In the genomic region with DNA sequence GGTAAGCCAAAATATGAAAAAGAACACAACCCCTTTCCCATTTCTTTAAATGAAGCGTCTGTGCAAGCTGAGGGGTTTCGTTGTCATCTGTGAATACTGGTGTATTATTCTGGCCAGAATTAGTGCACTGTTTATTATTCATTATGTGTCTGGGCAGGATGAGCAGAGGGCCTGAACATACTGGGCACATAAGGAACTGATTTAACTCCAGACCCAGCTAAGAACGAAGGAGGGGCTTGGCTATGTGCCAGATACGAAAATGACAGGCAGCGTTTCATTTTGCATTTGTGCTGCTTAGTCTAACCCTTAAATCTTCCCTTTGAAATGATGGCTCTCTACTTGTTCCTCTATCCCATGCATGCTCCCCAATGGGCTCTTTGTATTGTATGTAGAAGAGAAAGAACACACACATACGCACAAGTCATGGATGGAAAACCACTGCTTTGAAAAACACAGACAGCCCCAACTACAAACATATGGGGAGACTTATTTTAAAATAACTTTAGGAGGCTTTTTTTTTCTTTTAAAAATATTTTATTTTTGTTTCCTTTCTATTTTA, we compare ENCODE assay signal across 11 mouse cellular contexts.
DNase-seq lines count a peak whose midpoint lies in the region; ATAC-seq and TF ChIP-seq lines count a peak whose summit lies in the region.
"Had no signal": no experiment of that assay in that cellular context is flagged by ENCODE, and none has a peak within 500 bp of the region (broad histone marks: within the 10 kb centered on the region; RNA-seq: fewer than 3 reads in every experiment).

No protein-coding gene starts in this region.

- H3K4me3 ChIP-seq in forebrain, embryonic 11.5 days (ENCODE audit: low read depth, low read length): no peak overlapping the region
- no peak overlapping the region for H3K4me3 ChIP-seq in forebrain, embryonic 10.5 days
- H3K4me3 ChIP-seq in forebrain, postnatal 0 days (ENCODE audit: low read depth, low read length): no peak overlapping the region
- no peak overlapping the region for H3K4me3 ChIP-seq in midbrain, postnatal 0 days (ENCODE audit: low read depth, low read length)
- H3K4me3 ChIP-seq: layer of hippocampus, adult 2 months had no signal

- peak; percentile 42; the same call in 1 of the 2 replicates for ATAC-seq in forebrain, embryonic 11.5 days (replicated peaks; ENCODE audit: low FRiP score)
- ATAC-seq in forebrain, postnatal 0 days: peak; percentile 27; the same call in 1 of the 2 replicates
- ATAC-seq in midbrain, postnatal 0 days (ENCODE audit: low FRiP score): no peak

- no peak overlapping the region for H3K9ac ChIP-seq in forebrain, embryonic 11.5 days (ENCODE audit: low read length)
- no peak overlapping the region for H3K9ac ChIP-seq in forebrain, postnatal 0 days
- no peak overlapping the region for H3K9ac ChIP-seq in midbrain, postnatal 0 days (replicated peaks; ENCODE audit: low read length, poor library complexity, severe bottlenecking)

- H3K4me2 ChIP-seq in forebrain, embryonic 11.5 days (ENCODE audit: low read depth, low read length, severe bottlenecking): no peak overlapping the region
- H3K4me2 ChIP-seq in forebrain, postnatal 0 days (ENCODE audit: low read depth): no peak overlapping the region
- no peak overlapping the region for H3K4me2 ChIP-seq in midbrain, postnatal 0 days (ENCODE audit: low read depth, low read length, poor library complexity, severe bottlenecking)

- DNase-seq in forebrain, embryonic 11.5 days (ENCODE audit: low spot score): no peak
- DNase-seq in forebrain, embryonic 10.5 days (ENCODE audit: extremely low spot score, low spot score): no peak
- peak; percentile 52 for DNase-seq in retina, postnatal 1 day
- DNase-seq in retina, embryonic 14.5 days (ENCODE audit: low spot score): no peak
- peak; percentile 51 for DNase-seq in forebrain, postnatal 0 days
- peak; percentile 52 for DNase-seq in midbrain, postnatal 0 days (ENCODE audit: low spot score)
- no peak for DNase-seq in heart, adult 11 months
- no peak for DNase-seq in gastrocnemius, adult 18-20 months (ENCODE audit: low spot score)
- DNase-seq: cerebellum, adult 18-20 months had no signal

- no peak overlapping the region for H3K27ac ChIP-seq in forebrain, embryonic 11.5 days (ENCODE audit: low read depth, low read length)
- no peak overlapping the region for H3K27ac ChIP-seq in forebrain, embryonic 10.5 days
- H3K27ac ChIP-seq in forebrain, postnatal 0 days (ENCODE audit: low read depth, low read length): no peak overlapping the region
- no peak overlapping the region for H3K27ac ChIP-seq in midbrain, postnatal 0 days (ENCODE audit: low read depth, low read length)
- H3K27ac ChIP-seq: layer of hippocampus, adult 2 months; macrophage had no signal

- no peaks in the 10 kb centered on the region for H3K4me1 ChIP-seq in forebrain, embryonic 11.5 days (replicated peaks; ENCODE audit: control insufficient read depth, insufficient read depth, low read length)
- H3K4me1 ChIP-seq in forebrain, embryonic 10.5 days: no peaks in the 10 kb centered on the region
- H3K4me1 ChIP-seq in forebrain, postnatal 0 days (ENCODE audit: insufficient read depth): no peaks in the 10 kb centered on the region
- H3K4me1 ChIP-seq in midbrain, postnatal 0 days (ENCODE audit: insufficient read depth, low read length): no peaks in the 10 kb centered on the region

- H3K9me3 ChIP-seq in forebrain, embryonic 11.5 days (ENCODE audit: control insufficient read depth, low read length): no peaks in the 10 kb centered on the region
- H3K9me3 ChIP-seq in forebrain, embryonic 10.5 days: no peaks in the 10 kb centered on the region
- no peaks in the 10 kb centered on the region for H3K9me3 ChIP-seq in forebrain, postnatal 0 days (ENCODE audit: low read length)
- H3K9me3 ChIP-seq in midbrain, postnatal 0 days (ENCODE audit: low read length): no peaks in the 10 kb centered on the region

- H3K36me3 ChIP-seq in forebrain, embryonic 11.5 days (ENCODE audit: control insufficient read depth, insufficient read depth, low read length): no peaks in the 10 kb centered on the region
- no peaks in the 10 kb centered on the region for H3K36me3 ChIP-seq in forebrain, embryonic 10.5 days (replicated peaks)
- no peaks in the 10 kb centered on the region for H3K36me3 ChIP-seq in forebrain, postnatal 0 days (ENCODE audit: insufficient read depth)
- no peaks in the 10 kb centered on the region for H3K36me3 ChIP-seq in midbrain, postnatal 0 days (ENCODE audit: insufficient read depth, low read length)

- no peak for TF ChIP-seq CTCF in forebrain, postnatal 0 days (IDR thresholded peaks at IDR 0.05; ENCODE audit: low read depth)
- TF ChIP-seq CTCF in midbrain, postnatal 0 days (IDR thresholded peaks at IDR 0.05): no peak

- H3K27me3 ChIP-seq in forebrain, embryonic 11.5 days (ENCODE audit: control insufficient read depth, insufficient read depth, low read length): no peaks in the 10 kb centered on the region
- no peaks in the 10 kb centered on the region for H3K27me3 ChIP-seq in forebrain, embryonic 10.5 days (ENCODE audit: poor library complexity, severe bottlenecking)
- no peaks in the 10 kb centered on the region for H3K27me3 ChIP-seq in forebrain, postnatal 0 days (ENCODE audit: insufficient read depth, low read length)
- no peaks in the 10 kb centered on the region for H3K27me3 ChIP-seq in midbrain, postnatal 0 days (ENCODE audit: insufficient read depth, low read length)

- WGBS in forebrain, embryonic 11.5 days: 80% methylated on average over 6 of the region's 6 CpGs
- 73% methylated on average over 6 of the region's 6 CpGs for WGBS in forebrain, embryonic 10.5 days
- 33% methylated on average over 6 of the region's 6 CpGs for WGBS in forebrain, postnatal 0 days
- 39% methylated on average over 6 of the region's 6 CpGs for WGBS in midbrain, postnatal 0 days

Comparison
In these comparisons a context has a peak if more than half of its experiments do, and no peak if none do; other contexts are left out.
1. DNase-seq: peak in retina, postnatal 1 day (single experiment), forebrain, postnatal 0 days (single experiment) and midbrain, postnatal 0 days (single experiment); none in forebrain, embryonic 11.5 days (single experiment), forebrain, embryonic 10.5 days (single experiment), retina, embryonic 14.5 days (single experiment), heart, adult 11 months (single experiment) and gastrocnemius, adult 18-20 months (single experiment).